Mouse (Mus musculus) heart, embryonic 14.5 days (tissue): ENCODE results near the gene Lrig1. TPM values are rescaled to one million over a fixed set of nuclear protein-coding genes. Genes with fewer than 3 reads are reported as not detected.

ENCODE experiments used
- ATAC-seq: fragments of 200-750 bp; cut with Nextera tagmentation; 2 replicates; pipeline ENCODE4 v1.8.0; 2017; ENCODE audit warnings: low read depth, moderate TSS enrichment; ENCODE audit not compliant: insufficient number of reproducible peaks, insufficient read depth, low FRiP score
- H3K27ac ChIP-seq, 2 experiments: fragments of 200-500 bp in 1 of 2; fragments of 300-500 bp in 1 of 2; sonication (generic) in 1 of 2; replicated peaks in 1 of 2; 2 replicates each; pipeline ENCODE4 v1.5.1; 2012 to 2014; ENCODE audit warnings: low read depth in 2 of 2, low read length in 2 of 2, control low read depth in 1 of 2, mild to moderate bottlenecking in 1 of 2, mixed read lengths in 1 of 2; ENCODE audit not compliant: control insufficient read depth in 1 of 2, insufficient read depth in 1 of 2
- H3K27me3 ChIP-seq: fragments of 300-500 bp; sonication (generic); 2 replicates; pipeline ENCODE4 v1.6.1; 2014; ENCODE audit warnings: mild to moderate bottlenecking, low read length, control low read depth; ENCODE audit not compliant: control insufficient read depth, insufficient read depth
- H3K36me3 ChIP-seq: fragments of 300-500 bp; sonication (generic); 2 replicates; pipeline ENCODE4 v1.6.1; 2014; ENCODE audit warnings: mild to moderate bottlenecking, control low read depth, low read length, mixed read lengths; ENCODE audit not compliant: control insufficient read depth, insufficient read depth
- H3K4me1 ChIP-seq, 2 experiments: fragments of 200-500 bp in 1 of 2; fragments of 300-500 bp in 1 of 2; sonication (generic) in 1 of 2; 2 replicates each; pipeline ENCODE4 v1.6.1; 2012 to 2014; ENCODE audit warnings: low read length in 2 of 2, control low read depth in 1 of 2, mixed read lengths in 1 of 2; ENCODE audit not compliant: control insufficient read depth in 2 of 2, insufficient read depth in 2 of 2
- H3K4me2 ChIP-seq: fragments of 300-500 bp; sonication (generic); 2 replicates; pipeline ENCODE4 v1.6.1; 2014; ENCODE audit warnings: mild to moderate bottlenecking, low read length
- H3K4me3 ChIP-seq, 2 experiments: fragments of 200-500 bp in 1 of 2; fragments of 300-500 bp in 1 of 2; sonication (generic) in 1 of 2; 2 replicates each; pipeline ENCODE4 v1.5.1; 2012 to 2014; ENCODE audit warnings: low read length in 2 of 2, mild to moderate bottlenecking in 2 of 2, control low read depth in 1 of 2, low read depth in 1 of 2, moderate library complexity in 1 of 2; ENCODE audit not compliant: control insufficient read depth in 1 of 2, insufficient read depth in 1 of 2
- H3K9ac ChIP-seq: fragments of 300-500 bp; sonication (generic); 2 replicates; pipeline ENCODE4 v1.6.1; 2014; ENCODE audit warnings: mild to moderate bottlenecking, low read length
- H3K9me3 ChIP-seq: fragments of 300-500 bp; sonication (generic); 2 replicates; pipeline ENCODE4 v1.6.1; 2016; ENCODE audit warnings: low read length, control low read depth; ENCODE audit not compliant: control insufficient read depth
- WGBS: fragments of 180-500 bp; shearing (Covaris S2); extraction: QIAGEN DNeasy Blood & Tissue Kit; methylation state at CpG from one replicate; pipeline ENCODE4 v1.1.7; 2014; 5-methylcytosine and 5-hydroxymethylcytosine counted together
- polyA plus RNA-seq: library from polyadenylated mRNA; unstranded; fragments of >200 nt; fragmentation: Nextera tagmentation; extraction: Ambion mirVana; gene quantifications from 2 replicates; pipeline ENCODE4 v1.2.1, GENCODE M21; 2014

Lrig1 gene
- polyA plus RNA-seq, result 15.2 and 18.4 TPM in 2 replicates

GRCm38 (mm10) chr6:94700067-94700491 lies at the start of gene Lrig1:
Lrig1 (minus strand) TSS chr6:94700158.
- ATAC-seq, result peak; percentile 99
- Histone ChIP-seq H3K27me3 (no peaks in the 10 kb centered on the region), H3K36me3 (no peaks in the 10 kb centered on the region), H3K4me1 (peaks cover 9 to 39% of the 10 kb centered on the region in 2 experiments), H3K27ac (peak within 1 kb of the TSS; percentile 82 to 90), H3K4me3 (peak within 1 kb of the TSS; percentile 77 to 93), H3K9me3 (no peaks in the 10 kb centered on the region), H3K9ac (peak within 1 kb of the TSS; percentile 81), H3K4me2 (peak within 1 kb of the TSS; percentile 86)
- WGBS, result 0% methylated on average over 39 of the region's 40 CpGs

DNA sequence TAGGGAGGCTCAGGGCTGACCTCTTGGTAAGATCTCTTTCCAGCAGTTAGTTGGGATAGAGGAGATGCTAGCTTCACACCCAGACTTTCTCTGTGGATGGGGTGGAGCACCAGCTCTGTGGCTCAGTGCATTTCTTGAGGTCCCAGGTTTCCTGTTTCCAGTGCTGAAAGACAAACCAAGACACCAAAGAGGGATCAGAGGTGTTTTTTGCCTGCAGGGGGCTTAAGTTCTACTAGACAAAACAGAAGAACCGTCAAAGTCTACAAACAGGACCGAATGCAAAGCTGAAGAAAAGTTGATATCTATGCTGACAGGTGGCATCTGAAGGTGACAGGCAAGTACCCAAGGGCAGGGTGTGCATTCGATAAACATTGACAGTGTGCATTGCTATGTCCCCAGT lies 49.7 kb upstream of the Lrig1 start:
- Histone ChIP-seq H3K4me3 (no peak overlapping the region), H3K36me3 (no peaks in the 10 kb centered on the region), H3K27ac (no peak overlapping the region), H3K4me2 (no peak overlapping the region), H3K27me3 (no peaks in the 10 kb centered on the region; the same call in 1 of the 2 replicates), H3K9ac (no peak overlapping the region), H3K4me1 (no peaks in the 10 kb centered on the region; a peak in 1 of 4 replicates), H3K9me3 (no peaks in the 10 kb centered on the region)
- no peak for ATAC-seq
- WGBS, result 73% methylated on average over 3 of the region's 3 CpGs

DNA sequence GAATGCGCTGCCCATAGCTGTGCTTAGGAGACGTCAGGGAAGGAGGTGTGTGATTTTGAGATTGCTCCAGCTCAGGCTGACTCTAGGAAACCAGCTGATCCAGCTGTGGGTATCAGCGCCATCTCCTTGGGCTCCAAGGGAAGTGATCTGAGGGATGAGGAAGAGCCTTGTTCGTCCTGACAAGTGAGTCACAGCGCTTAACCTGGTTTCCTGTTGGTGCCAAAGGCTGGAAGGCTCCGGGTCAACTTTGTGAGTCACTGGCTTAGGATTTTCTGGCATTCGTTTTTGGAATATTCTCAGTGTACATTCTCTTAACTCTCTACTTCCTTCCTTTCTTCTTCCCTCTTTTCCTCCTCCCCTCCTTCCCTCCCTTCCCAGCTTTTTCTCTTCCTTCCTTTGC lies 48.4 kb upstream of the Lrig1 start:
- Histone ChIP-seq H3K27ac (no peak overlapping the region), H3K9me3 (no peaks in the 10 kb centered on the region), H3K4me2 (no peak overlapping the region), H3K36me3 (no peaks in the 10 kb centered on the region), H3K4me1 (no peaks in the 10 kb centered on the region; a peak in 1 of 4 replicates), H3K9ac (no peak overlapping the region), H3K4me3 (no peak overlapping the region), H3K27me3 (no peaks in the 10 kb centered on the region)
- WGBS, result 43% methylated on average over 7 of the region's 7 CpGs
- ATAC-seq, result no peak

DNA sequence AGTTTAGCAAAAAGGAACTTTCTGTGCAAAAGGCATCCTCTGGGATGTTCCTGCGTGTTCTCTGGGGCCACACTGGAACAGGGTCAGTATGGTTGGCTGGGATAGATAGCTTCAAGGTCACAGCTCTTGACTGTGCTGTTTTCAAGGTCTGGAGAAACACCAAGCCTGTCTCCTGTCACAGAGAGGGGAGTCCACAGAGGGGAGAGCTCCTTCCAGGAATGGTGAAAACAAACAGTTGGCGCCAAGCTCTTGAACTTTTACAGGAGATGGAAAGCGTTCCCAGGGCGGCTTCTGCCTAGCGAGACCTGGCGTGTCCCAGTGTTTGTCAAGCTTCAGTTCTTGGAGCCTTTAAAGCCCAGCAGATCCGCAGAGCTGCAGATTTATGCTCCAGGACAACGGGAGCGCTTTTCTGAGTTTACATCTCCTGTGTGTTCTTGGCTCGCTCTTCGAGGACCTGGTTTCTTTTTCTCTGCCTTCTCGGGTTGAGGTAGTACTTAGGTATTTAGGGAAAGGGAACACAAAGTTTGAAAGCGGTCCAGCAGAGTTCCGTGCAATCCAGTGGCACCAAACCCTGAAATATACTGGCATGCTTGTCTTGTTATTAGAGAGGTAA lies 40.3 kb upstream of the Lrig1 start:
- Histone ChIP-seq H3K4me3 (no peak overlapping the region), H3K27ac (no peak overlapping the region), H3K27me3 (no peaks in the 10 kb centered on the region), H3K9me3 (no peaks in the 10 kb centered on the region), H3K36me3 (no peaks in the 10 kb centered on the region), H3K4me2 (no peak overlapping the region), H3K9ac (no peak overlapping the region), H3K4me1 (peaks cover 5 to 11% of the 10 kb centered on the region in 2 experiments; a peak in 2 of 4 replicates)
- ATAC-seq, result no peak
- 65% methylated on average over 14 of the region's 14 CpGs for WGBS

- no peak overlapping the region for H3K4me3 ChIP-seq
- no peak overlapping the region for H3K9ac ChIP-seq
- no peaks in the 10 kb centered on the region for H3K36me3 ChIP-seq
- H3K9me3 ChIP-seq, result no peaks in the 10 kb centered on the region
- H3K4me2 ChIP-seq, result no peak overlapping the region
- H3K27ac ChIP-seq, result no peak overlapping the region
- WGBS, result 70% methylated on average over 3 of the region's 3 CpGs
- no peaks in the 10 kb centered on the region for H3K27me3 ChIP-seq
- peaks cover 5 to 11% of the 10 kb centered on the region in 2 experiments; a peak in 2 of 4 replicates for H3K4me1 ChIP-seq
- ATAC-seq, result no peak
These were observed 38.7 kb upstream of the Lrig1 start for GRCm38 (mm10) chr6:94738647-94739046.

- no peak for ATAC-seq
- WGBS, result 74% methylated on average over 5 of the region's 5 CpGs
- Histone ChIP-seq H3K9me3 (no peaks in the 10 kb centered on the region), H3K4me2 (no peak overlapping the region), H3K4me1 (peaks cover 8 to 11% of the 10 kb centered on the region in 2 experiments), H3K27ac (no peak overlapping the region), H3K4me3 (no peak overlapping the region), H3K36me3 (no peaks in the 10 kb centered on the region), H3K9ac (no peak overlapping the region), H3K27me3 (no peaks in the 10 kb centered on the region)
These were observed 33.9 kb upstream of the Lrig1 start for GRCm38 (mm10) chr6:94733878-94734277.

DNA sequence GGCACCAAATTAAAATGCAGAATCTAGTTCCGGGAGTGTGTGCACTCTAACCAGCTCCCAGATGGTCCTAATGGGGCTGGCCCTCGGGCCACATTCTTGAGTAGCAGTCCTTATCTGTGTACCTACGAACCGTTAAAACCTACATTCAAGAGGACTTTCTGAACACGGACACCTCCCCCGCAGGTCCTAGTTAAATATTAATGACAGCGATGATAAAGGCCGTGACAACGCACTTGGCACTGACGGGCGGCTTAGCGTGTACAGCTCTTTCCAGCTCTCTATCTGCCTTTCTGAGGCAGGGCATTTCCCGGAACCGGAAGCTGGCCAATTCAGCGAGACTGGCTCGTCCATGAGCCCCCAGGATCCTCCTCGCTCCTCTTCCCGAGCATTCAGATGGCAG lies 29.9 kb upstream of the Lrig1 start:
- Histone ChIP-seq H3K9ac (peak overlapping the region; percentile 46), H3K27me3 (no peaks in the 10 kb centered on the region), H3K27ac (no peak overlapping the region; a peak in 1 of 4 replicates), H3K4me1 (peaks cover 8% of the 10 kb centered on the region in 2 experiments), H3K4me3 (peak overlapping the region; percentile 13 to 27), H3K36me3 (no peaks in the 10 kb centered on the region), H3K9me3 (no peaks in the 10 kb centered on the region), H3K4me2 (peak overlapping the region; percentile 65)
- 9% methylated on average over 18 of the region's 18 CpGs for WGBS
- ATAC-seq, result no peak

GRCm38 (mm10) chr6:94729132-94729531 lies 29.2 kb upstream of the Lrig1 start:
- Histone ChIP-seq H3K4me1 (peaks cover 8% of the 10 kb centered on the region in 2 experiments), H3K27me3 (no peaks in the 10 kb centered on the region), H3K4me3 (no peak overlapping the region), H3K9ac (no peak overlapping the region), H3K4me2 (no peak overlapping the region), H3K27ac (no peak overlapping the region), H3K36me3 (no peaks in the 10 kb centered on the region), H3K9me3 (no peaks in the 10 kb centered on the region)
- ATAC-seq, result no peak
- WGBS, result 51% methylated on average over 3 of the region's 3 CpGs
